Mouse (Mus musculus) kidney, adult 2 months (tissue): Measurements from ENCODE around the gene Nuak1.

Experiments used
- CTCF ChIP-seq: fragments of 200-500 bp; conservative IDR thresholded peaks from 2 replicates; pipeline ENCODE4 v1.5.1; 2011; ENCODE audit warnings: low read depth, mild to moderate bottlenecking, control low read depth, low read length, moderate library complexity, mixed read lengths; ENCODE audit not compliant: insufficient read depth, insufficient read length
- POLR2A ChIP-seq: fragments of 200-500 bp; IDR thresholded peaks from one replicate; pipeline ENCODE4 v1.6.1; 2011; ENCODE audit warnings: low read depth, low read length, control low read depth

DNA sequence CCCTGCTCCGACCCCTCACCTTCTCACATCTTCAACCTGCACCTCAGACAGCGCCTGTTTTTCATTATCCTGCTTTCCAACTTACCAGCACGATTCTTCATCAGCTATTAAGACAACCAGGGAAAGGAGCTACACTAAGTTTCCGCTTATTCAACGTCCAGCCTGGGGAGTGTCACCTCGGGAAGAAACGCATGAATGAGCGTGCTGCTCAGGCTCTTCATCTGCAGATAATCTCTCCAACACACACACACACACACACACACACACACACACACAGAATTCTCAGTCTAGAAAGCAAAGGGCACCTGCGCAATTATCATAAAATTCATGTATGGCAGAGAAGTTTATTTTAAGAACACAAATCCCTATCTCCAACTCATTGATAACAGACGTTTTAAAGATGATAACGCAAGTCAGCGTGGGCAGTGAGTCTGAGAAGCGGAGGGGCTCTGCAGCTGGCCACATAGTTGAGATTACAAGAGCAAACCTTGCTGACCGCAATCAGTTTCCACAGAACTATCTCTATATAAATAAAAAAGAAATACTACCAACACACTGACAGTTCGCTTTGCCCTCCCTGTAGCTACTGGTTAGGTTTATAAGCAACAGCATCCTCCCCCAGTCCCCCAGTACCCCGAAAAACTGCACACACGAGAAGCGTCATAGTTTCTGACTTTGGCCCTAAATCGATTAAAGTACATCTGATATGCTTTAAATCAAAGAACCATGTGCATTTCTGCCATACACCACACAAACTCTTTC is 1.8 kb downstream of the Nuak1 start:
- TF ChIP-seq CTCF (no peak), POLR2A (no peak)
